Mouse (Mus musculus) megakaryocyte, adult 5-6 weeks (primary cell): ENCODE measurements around the gene Mfsd1. TPM values are rescaled to one million over a fixed set of nuclear protein-coding genes. Genes with fewer than 3 reads are reported as not detected.
A peak's percentile ranks its signal among the peaks of the same experiment; 100 is the strongest.

ENCODE experiments used
- ATAC-seq: 2 replicates; pipeline ENCODE4 v1.8.0; 2016; ENCODE audit warnings: mild to moderate bottlenecking, inconsistent platforms; ENCODE audit not compliant: poor library complexity, severe bottlenecking
- total RNA-seq, 2 experiments: library from RNA; stranded (forward) in 1 of 2; stranded (reverse) in 1 of 2; fragments of 153-499, 151-499 nt in 1 of 2; fragments of 221-1000, 200-1000 nt in 1 of 2; gene quantifications; 2 replicates each; pipeline versions ENCODE4 v1.2.3 to v1.2.4; 2015 to 2017

The Mfsd1 gene
- total RNA-seq (2015) = 94.3 and 108 TPM in 2 replicates
- 248 and 267 TPM in 2 replicates for total RNA-seq (2017)

DNA sequence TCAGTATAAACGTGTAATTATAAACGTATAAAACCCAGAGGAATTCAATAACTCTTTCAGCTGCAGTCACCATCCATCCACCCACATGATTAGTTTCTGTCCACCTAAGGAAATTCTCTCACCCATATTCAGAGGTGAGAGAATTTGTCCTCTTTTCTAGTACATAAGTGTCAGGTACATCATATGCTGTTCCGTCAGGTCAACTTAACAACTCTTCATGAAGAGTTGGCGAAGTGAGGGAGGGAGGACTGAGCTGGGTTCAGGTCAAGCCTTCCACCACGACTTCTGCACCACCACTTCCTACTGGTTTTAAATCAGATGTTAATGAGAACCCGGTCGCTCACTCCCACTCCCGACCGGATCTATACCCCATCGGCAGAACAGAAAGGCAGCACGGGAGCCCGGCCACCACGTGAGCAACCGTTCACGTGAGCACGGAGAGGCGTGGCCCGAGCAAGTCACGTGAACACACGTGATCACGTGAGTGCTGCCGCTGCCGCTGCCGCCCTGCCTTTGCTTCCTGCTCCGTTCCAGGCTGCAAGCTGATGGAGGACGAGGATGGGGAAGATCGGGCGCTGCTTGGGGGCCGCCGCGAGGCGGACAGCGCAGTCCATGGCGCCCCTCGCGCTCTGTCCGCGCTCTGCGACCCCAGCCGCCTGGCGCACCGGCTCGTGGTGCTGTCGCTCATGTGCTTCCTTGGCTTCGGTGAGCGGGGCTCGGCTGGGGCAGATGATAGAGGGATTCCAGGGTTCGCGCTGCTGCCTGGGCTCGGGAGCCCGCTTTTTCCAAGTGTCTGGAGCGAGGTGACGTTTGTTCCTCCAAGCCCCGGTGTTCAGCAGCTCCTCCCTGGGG is at the start of gene Mfsd1:
Mfsd1 (plus strand) TSS at position 469 of the 852 bp plus-strand sequence.
- ATAC-seq = peak; percentile 89

DNA sequence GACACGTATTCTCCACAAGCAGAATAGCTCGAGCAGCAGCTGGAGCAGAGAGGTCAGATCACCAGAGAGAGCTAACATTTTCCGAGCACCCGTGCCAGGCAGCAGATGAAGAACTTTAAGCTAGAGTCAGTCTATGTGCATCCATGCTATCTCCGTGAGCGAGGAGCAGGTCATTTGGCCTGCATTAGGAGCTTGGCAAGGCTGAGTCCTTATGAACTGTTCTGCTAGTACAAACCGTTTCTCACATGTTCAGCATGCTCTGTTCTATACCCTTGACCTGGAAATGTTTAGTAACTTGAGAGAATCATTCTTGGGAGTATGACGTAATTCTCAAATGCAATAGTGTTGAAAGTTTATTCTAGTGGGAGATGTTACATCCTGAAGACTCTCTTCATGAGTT is 38.9 kb upstream of the Mfsd1 start:
- ATAC-seq = no peak

DNA sequence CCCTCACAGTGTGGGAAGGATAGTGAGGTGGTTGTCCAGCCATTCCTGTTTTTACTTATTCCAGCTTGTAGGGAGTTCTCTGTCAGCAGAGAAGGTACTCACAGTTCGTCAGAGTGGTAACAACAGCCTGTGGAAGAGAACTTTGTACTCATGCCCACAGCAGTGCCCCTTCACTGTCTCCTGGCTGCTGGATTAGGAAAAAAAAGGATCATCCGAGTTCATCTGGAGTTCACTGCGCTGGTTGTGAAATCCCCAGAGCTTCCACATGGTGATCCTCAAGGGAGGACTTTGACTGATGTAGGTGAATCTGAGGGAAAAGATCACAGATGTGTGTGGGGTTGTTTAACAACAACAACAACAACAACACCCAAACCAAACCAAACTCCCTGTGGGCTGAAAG is 31.3 kb upstream of the Mfsd1 start:
- no peak for ATAC-seq

DNA sequence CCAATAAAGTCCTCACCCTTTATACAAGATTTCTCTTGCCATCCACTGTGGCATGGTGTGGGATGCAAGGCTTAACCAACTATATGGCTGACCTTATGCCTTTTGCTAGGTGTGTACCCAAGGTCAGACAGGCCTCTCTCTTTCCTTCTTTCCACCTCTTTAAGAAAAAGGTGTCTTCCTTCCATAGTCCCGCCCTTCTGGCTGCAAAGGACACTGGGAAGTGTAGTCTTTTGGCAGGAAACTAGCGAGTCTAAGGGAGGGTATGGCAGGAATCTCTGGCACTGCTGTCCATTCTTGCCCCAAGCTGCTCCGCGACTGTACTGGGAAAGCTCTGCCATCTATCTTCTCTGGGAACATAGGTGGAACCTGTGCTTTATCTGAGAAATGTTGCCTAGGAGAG is 29.3 kb upstream of the Mfsd1 start:
- ATAC-seq = no peak

DNA sequence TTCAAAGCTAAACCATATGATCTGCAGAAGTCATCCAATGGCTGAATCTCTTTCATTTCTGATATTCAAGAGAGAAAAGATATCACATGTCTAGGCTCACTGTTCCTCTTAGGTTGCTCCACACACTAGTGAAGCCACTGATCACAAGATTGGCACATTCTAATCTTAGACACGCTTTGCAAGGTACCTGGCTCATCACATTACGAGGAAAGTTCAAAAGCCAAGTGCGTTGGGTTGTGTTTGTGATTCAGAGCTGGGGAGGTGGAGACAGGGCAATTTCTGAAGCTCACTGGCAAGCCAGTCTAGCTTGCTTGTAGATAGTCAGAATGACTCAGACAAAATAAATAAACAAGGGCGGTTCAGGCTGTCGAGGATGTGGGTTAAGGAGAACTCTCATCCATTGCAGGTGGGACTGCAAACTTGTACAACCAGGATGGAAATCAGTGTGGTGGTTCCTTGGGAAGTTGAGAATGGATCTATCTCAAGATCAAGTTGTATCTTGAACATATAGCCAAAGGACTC is 28.6 kb upstream of the Mfsd1 start:
- ATAC-seq = no peak

DNA sequence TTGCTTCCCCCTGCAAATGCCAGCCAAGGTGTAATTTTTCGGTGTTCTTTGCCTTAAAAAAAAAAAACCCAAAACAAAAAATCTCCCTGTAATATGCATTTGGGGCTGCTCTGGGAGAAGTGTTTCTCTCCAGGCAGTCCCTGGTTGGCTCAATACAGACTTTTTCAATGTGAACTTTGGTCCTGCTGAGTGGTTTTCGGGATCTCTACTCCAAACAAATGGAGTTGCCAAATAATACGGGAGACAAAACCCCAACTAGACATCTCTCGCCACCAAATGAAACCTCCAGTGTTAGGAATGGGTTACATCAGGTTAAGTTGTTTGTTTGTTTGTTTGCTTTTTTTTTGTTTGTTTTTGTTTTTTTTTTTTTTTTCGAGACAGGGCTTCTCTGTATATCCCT is 27.3 kb upstream of the Mfsd1 start:
- no peak for ATAC-seq

DNA sequence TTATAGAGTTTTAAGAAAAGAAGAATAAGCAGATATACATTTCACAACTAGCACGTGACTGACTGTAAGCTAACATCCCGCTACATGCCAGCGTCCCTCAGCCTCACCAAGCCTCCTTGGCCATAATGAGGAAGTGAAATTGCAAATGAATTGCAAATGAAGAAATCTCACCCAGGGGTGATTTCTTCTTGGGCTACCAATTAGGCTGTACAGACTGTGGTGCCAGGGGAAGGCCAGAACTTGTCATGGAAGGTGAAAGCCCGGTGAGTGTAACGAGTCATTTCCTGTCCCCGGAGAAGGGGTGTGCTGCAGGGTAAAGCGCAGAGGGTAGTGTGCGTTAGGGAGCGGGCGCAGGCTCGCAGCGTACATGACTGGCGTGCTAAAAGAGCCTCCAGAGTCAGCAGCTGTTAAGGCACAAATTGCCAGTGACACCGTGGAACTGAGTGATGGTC is 25.3 kb upstream of the Mfsd1 start:
- ATAC-seq = peak; percentile 95

DNA sequence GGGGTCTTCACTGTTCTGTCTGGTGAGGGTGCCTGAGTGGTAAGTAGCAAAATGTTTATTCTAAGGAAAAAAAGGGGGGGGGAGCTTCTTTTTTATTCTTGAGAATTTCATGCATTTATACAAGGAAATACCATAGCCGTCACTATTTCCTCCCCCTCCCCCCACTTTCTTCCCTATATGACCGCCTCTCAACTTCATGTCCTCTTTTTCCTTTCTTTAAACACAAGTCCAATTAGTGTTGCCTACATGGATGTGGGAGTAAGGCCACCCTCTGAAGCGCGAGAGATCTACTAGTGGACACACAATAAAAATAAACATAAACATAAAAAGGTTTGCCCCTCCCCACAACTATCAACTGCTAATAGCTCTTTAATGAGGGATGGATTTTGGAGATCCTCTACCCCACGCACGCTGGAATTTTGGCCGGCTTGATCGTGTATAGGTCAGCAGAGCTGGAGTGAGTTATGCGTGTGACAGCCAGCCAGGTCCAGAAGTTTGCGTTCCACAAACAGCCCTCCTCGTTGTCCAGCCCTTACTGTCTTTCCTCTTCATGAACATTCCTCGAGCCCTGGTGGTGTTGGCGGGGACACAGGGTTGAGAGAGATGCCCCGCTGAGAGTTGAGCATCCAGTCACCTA is 24.7 kb upstream of the Mfsd1 start:
- ATAC-seq = peak; percentile 39; the same call in 1 of the 2 replicates

DNA sequence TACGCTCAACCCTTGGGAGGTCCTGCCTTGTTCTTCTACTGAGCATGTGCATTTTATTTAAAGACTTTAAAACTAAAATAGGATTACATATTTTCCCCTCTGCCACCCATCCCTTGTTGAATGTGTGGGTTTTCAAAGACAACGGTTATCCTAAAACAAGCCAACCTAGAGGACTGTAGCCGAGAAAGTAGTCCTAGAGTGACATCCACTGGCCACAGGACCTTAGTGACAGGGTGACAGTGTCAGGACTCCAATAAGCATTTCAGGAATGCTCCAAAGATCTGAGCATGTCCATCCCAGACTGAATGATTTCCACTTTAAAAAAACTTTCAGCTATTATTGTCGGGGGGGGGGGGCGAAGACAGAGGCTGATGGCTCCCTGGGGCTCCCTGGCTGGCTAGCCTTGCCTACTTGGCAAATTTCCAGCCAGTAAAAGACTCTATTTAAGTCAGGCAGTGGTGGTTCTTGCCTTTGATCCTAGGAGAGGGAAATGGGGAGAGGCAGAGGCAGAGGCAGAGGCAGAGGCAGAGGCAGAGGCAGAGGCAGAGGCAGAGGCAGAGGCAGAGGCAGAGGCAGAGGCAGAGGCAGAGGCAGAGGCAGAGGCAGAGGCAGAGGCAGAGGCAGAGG is 17.7 kb upstream of the Mfsd1 start:
- peak; percentile 75 for ATAC-seq

DNA sequence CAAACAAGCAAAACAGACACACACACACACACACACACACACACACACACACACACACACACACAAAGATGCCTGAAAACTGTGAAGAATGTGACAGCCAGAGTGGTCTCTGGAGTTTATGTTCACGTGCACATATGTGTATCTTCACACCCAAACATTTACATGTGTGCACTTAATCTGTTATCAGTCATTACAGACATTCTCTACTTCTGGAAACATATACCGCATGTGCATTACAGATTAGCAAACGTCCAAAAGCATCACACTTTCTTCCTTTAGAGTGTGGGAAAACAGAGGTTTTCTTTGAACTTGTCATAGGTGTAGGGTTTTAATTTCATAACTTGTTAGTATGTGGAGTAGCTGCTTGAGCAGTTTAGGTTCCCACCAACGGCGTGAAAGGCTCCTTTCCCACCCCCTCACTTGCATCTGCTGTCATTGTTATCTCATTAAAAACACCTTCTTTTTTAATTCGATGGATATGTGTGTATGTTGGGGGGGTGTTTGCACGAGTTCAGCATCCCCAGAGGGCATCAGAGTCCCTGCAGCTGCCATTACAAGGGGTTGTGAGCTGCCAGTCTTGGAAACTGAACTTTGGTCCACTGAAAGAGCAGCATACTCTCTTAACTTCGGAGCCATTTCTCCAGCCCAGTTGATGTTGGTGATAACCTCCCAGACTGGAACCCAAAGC is 16.9 kb upstream of the Mfsd1 start:
- no peak for ATAC-seq

DNA sequence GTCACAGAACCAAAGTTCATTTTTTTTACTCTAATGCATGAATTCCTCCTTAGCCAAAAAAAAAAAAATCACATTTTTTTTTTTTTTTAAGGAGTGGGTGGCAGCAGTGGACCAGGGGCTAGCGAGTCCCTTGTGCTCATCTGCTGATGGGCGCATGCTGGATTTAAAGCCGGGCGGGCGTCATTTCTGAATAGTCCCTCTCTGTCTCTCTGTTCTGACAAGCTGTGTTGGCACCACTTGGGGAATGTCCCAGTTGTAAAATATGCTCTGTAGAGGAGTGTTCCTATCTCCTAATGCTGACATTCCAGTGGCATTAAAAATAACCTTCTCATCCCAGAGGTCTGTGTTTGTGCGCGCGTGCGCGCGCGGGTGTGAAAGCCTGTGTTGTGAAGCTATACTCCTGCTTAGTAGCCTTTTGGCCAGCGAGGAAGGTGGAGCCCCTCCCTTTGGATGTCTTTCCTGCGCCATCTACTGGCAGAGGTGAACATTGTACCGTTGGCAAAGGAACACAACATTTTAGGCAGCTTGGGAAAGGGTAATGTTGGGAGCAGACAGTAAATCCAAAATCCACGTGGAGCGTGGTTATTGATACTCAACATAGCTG is 14.4 kb upstream of the Mfsd1 start:
- peak; percentile 88 for ATAC-seq

DNA sequence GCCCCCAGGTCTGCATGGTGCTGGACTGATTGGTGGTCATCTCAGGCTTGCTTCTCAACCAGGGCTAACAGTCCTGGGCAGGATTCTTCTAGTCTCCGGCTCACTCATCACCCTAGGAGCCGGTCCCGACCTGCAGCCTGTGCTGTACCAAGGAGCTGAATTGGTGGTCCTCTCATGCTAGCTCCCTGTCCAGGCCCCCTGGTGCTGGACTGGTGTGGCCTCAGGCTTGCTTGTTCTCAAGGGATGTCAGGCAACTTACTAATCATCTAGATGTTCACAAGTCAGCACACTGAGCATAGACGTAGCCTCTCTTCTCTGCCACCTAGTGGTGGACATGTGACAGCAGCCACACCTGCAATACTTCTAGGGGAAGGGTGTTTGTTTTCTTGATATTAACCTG is 9.6 kb upstream of the Mfsd1 start:
- peak; percentile 54 for ATAC-seq

DNA sequence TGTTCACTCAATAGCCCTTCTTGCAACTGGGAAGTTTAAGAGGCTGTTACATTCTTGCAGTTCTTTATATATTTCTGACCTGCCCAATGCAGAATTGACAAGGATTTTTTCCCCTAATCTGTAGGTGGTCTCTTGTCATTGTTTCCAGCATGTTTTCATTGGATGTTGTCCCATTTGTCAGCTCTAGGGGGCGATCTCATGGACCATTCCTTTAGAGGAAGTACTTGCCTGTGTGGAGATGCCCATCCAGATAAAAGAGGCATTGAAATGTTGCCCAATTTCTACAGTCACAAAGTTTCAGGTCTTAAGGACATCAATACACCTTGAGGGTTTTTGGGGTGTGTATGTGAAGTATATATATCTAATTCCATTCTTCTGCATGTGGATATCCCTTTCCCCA is 9.0 kb upstream of the Mfsd1 start:
- ATAC-seq = no peak

DNA sequence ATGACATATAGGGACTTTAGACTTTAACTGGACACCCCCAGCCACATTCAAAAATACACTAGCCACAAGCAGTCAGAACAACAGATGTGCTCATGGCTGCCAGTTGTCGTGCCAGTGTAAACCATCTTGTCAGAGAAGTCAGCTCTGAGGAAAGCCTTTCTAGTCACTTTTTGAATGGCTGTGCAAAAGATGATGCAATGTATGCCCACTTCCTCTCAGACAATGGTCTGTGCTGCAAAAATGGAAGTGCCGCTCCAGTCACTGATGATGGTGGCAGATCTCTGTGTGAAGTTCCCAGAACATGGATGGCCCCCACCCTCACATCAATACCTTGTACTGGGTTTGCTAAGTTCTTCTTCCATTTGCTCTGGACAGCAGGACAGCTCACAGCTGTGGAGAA is 6.3 kb upstream of the Mfsd1 start:
- ATAC-seq = peak; percentile 89

DNA sequence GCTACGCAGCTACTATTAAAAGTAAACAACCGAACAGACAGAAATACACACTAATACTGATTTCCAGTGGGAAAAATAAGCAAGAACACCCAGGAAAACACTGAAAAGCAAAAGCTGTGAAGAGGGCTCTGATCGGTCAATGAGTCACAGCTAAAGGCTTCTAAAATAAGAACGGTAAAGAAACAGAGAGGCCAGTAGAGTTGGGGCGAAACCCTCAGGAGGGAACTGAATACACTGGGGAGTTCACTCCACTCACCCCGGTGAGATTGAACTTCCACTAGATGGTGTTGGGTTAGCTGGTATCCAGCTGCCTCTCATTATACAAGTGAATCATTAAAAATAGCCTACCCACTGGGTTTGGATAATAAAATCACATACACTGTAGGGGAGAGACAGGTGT is 5.8 kb upstream of the Mfsd1 start:
- peak; percentile 19; the same call in 1 of the 2 replicates for ATAC-seq

DNA sequence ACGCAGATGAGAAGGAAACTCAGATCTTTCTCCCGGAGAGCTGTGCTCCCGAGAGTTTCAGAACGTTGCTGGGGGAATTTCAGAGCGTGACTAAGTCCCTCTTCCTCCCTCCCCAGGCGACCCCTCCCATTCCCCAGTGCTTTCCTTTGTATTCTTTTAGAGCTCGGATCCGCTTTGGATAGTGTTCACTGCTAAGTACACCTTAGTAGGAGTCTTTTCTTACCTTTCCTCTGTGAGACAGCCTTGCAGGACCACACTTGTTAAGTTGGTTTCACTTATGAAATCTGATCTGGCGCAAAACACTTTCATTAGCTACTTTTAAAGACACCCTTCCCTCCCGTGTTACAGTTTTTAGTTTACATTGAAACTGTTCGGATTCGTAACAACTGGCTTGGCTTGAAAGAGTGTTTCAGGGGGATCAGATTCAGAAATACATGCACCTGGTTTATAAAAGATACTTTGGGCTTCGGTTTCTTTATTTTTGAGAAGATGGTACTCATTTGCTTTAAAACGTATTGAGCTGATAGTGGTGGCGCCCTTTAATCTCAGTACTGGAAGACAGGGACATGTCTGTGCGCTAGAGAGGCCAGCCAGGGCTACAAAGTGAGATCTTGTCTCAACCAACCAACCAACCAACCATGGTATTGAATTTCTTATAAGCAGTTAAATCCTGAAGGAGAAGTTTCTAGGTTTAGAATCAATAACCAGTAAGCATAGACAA is 744 bp downstream of the Mfsd1 start:
- no peak; the same call in 1 of the 2 replicates for ATAC-seq

DNA sequence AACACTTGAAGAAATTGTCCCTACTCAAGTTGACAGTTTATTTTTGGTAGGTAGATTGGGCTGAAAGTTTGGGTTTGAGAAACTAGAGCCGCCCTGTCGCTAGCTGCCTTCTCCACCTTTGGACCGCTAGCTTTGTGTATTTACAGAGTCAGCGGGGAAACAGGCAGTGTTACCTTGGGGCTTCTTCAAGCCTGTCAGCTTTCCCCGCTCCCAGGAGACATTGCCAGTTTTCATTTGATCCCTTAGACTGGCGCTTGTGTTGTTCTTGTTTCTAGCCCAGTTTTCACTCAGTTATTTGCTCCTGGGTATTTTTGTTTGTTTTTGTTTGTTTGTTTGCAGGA is 1.3 kb downstream of the Mfsd1 start:
- ATAC-seq = no peak

DNA sequence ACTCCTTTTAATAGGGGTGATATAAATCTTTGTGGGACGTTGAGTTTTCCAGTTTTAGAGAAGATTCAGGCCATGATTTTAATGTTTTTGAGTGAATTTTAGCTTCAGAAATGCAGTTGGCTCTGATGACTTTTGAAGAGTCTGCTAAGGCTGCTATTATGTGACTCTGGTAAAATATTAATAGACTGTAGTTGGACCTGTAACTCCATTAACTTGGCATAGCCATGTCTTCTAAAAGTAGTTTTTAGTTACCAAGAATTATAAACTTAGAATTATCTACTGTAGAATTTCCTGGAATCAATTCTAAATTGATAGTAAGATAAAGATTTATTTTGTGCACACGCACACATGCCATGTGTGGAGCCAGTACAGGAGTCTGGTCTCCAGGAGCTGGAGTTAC is 4.0 kb downstream of the Mfsd1 start:
- no peak for ATAC-seq

DNA sequence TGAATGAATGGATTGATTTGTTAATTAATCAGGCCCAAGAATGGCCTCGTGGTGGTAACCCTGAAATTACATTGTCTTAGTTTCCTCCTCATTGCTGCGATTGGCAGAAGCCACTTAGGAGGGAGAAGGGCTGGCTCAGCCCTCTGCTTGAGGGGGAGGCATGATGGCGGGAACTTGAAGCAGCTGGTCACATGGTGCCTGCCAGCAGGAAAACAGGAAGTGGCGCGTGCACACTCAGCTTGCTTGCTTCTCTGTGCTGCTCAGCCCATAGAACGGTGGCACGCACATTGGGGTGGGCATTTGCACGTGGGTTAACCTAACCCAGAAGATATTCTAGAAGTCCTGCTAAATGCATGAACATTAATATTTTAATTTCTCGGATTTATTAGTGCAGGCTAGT is 4.9 kb downstream of the Mfsd1 start:
- ATAC-seq = peak; percentile 52

DNA sequence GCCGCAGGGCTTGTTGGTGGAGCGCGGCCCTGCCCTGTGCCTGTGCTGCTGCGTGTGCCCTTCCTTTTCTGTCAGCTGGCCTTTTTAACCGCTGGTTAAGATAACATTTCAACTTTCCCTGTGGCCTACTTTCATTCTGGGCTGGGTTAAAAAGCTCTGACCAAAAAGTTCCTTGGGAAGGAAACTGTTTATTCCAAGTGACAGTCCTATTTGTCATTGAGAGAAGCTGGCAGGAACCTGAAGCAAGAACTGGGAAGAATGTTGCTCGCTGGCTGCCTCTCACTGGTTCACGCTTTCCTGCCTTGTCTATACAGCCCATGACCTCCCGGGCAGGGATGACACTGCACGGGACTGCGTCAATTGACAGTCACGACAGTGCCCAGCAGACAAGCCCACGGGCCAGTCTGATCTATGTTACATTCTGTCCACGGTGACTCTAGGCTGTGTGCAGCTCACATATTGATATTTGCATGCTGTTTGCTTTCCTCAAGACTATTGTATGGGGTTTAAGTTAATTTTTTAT is 19.1 kb downstream of the Mfsd1 start:
- ATAC-seq = no peak
